Mouse (Mus musculus) MEL-GATA-1-ER (cell line): ENCODE results near the gene Ccdc62.

ENCODE experiments used
- DNase-seq: peaks from one replicate; pipeline ENCODE4 v3.0.0-alpha.2; 2012; ENCODE audit warnings: low read depth; ENCODE audit errors: extremely low read depth

Gene Ccdc62

DNA sequence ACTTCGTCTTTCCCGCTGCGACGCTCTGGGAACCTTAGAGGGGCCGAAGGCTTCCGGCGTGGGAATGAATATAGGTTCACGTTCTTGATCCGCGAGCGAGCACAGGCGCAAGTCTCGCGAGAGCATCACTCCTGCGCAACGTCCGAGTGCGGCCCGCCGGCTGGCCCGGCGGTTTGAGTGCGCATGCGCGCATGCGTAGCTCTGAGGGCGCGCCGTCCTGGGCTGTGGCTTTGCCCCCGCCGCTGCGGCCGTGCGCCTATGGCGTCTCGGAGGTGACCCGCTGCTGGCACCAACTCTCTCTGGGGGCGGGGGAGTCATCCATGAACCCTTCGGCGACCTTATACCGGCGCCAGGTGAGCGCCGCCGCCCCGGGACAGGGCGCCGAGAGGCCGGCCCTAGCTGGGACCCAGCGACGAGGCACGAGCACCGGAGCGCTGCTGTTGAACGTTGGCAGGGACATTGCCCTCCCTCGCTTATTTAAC, at the start of gene Ccdc62:
Gene Ccdc62 (plus strand): TSS at position 172 of the 482 bp plus-strand sequence.
- peak; percentile 88 for DNase-seq

GRCm38 (mm10) chr5:123880778-123881177, 49.7 kb upstream of the Ccdc62 start:
- no peak for DNase-seq

GRCm38 (mm10) chr5:123883891-123884290, 46.6 kb upstream of the Ccdc62 start:
- no peak for DNase-seq

DNA sequence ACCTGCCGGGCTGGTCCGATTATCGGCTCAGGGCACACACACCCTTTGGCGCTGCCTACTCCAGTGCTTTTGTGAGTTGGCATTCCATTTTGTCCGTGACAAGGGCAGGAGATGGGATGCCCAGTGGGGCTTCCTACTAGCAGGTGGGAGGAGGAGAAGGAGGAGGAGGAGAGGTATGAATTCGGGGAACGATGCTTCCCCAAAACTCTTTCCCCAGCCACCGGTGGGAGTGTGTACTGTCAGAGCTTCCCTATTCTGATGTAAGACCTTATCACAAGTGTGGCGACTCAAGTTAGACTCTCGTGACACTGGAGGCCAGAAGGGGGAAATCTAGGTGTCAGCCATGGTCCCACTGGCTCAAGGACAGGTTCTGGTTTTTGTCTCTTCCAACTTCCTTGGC, 46.1 kb upstream of the Ccdc62 start:
- DNase-seq: peak; percentile 78

GRCm38 (mm10) chr5:123886365-123886764, 44.1 kb upstream of the Ccdc62 start:
- no peak for DNase-seq

GRCm38 (mm10) chr5:123890312-123890711, 40.2 kb upstream of the Ccdc62 start:
- DNase-seq: no peak

- no peak for DNase-seq
These were observed 39.5 kb upstream of the Ccdc62 start for GRCm38 (mm10) chr5:123890987-123891386.

GRCm38 (mm10) chr5:123891669-123892068, 38.8 kb upstream of the Ccdc62 start:
- peak; percentile 80 for DNase-seq

- no peak for DNase-seq
These were observed 37.0 kb upstream of the Ccdc62 start for GRCm38 (mm10) chr5:123893520-123893919.

DNA sequence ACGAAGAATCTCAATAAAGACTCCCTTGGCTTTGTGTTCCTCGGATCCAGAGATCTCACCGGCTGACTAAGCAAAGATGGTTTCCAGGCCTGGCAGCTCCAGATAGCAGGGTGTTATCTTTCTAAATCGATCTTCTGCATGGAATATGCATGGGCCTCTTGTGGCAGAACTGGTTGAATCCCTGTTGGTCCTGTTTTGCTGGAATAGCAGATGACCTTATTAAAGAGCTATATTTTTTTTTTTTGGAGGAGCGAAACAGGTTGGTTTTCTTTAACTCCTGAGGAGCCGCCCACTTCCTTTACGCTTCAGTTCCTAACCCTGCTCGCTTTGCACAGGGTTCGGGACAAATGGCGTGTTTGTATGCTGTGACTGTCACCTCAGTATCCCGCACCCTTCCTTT, 34.1 kb upstream of the Ccdc62 start:
- no peak for DNase-seq

DNA sequence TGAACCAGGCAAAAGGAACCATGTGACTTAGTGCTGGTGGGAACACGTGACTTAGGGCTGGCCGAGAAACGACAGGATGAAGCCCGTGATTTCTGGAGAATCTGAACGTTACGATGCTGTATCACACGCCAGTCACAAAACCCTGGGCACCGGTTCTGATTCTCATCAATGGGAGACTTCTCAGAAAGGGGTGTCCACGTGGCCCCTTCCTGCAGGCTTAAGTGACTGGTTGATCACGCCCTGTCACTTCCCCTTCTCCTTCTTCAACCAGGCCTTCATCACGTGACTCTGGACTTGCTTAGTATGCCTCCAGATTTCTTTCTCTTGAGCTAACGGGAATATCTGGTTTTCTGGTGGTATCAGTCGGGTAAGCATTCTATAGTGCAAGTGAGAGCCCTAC, 33.1 kb upstream of the Ccdc62 start:
- peak; percentile 51 for DNase-seq

- peak; percentile 45 for DNase-seq
These were observed 26.3 kb upstream of the Ccdc62 start for GRCm38 (mm10) chr5:123904059-123904672.

DNA sequence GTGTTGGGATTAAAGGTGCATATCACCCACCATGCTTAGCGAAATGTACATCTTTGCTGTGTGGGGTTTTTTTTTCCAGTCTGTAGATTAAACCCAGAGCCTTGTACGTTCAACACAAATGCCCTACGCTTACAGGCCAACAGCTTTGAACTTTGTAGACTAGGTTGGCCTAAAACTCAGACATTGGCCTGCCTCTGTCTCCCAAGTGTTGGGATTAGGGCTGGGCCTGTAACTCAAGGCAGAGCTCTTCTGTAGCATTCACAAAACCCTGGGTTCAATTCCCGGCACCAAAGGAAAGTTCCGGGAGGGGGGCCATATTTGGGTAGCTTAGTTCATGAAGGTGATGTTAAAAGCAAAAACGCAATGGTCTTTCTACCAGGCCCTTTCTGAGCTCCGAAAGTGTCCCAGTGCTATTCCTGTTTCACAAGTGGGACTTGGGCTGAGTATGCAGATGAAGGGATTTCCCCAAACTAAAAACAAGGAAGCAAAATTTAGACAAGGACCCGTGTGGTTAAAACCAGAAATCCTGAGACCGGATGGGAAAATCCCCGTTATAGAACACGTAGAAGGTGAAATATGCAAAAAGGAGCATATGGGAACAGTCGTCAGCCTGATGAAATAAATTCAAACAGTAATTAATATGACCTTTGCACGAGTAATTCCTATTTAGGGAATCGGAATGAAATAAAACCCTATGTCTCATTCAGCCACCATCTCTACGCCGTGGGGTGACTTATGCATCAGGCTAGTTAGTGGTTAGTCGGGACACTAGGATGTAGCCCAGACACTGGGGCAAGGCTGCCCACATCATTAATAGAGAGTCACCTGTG, 24.1 kb upstream of the Ccdc62 start:
- DNase-seq: no peak

DNA sequence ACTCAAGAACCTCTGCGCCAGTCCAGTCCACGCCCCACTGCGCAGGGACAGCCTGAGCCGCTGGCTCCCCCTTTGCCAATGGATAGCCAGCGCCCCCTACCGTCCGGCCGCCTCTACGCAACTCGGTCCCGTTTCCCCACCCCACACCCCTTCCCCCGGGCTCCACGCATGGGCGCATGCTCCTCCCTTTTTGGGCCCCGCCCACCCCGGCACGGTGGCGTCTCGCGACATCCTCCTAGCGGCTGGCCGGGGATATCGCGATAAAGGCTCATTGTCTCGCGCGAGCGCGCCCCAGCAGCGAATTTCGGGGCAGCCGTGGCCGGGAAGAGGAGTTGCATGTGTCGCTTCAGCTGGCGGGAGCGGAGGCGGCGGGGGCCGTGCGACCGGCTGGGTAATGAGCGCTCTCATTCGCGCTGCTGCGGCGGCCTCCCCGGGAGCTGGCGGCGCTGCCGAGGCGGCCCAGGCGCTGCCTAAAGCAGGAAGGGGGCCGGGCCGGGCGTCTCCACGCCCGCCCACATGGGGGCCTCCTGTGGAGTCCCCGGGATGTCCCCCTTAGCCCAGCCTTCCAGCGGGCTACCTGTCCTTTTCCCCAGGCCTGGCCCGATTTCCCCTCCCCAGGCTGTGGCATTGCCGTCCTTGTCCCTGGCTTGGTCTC, 23.4 kb upstream of the Ccdc62 start, which contains the start of gene Denr:
Gene Denr (plus strand): TSS at position 200 of the 655 bp plus-strand sequence.
- DNase-seq: peak; percentile 80

GRCm38 (mm10) chr5:123907631-123907977, 22.9 kb upstream of the Ccdc62 start:
- DNase-seq: peak; percentile 23

GRCm38 (mm10) chr5:123914852-123915251, 15.6 kb upstream of the Ccdc62 start:
- DNase-seq: no peak

DNA sequence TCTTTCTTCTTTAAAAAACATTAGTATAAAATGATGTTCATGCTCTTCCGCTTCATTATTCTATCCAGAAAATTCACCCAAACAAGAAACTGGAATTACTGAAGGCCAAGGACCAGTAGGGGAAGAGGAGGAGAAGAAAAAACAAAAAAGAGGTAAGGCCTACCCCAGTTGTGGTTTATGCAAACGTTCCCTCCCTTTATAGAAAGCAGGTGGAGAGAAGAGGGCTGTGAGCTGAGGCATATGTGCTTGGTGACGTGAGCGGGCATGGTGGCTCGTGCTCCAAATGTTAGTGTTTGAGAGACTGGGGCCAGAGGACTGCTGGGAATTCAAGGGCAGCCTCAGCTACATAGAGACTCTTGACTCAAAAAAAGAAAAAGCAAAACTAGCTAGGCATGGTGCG, 8.4 kb upstream of the Ccdc62 start:
- DNase-seq: no peak

DNA sequence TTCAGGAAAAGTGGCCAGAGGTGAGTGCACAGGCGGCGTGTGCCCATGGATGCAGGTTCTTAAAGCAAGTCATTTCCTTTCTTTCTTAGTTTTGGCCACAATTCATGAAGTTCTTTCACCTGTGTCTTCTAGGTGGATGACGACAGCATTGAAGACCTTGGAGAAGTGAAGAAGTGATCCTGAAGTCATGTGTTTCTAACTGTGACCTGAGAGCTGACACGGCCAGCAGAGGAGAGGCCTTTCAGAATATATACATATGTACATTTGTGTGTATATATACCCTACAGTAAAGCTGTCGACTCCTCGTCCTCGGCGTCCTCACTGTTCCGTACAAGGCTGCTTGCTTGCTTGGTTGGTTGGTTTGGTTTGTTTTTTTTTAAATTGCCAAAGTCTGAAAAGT, 3.4 kb upstream of the Ccdc62 start, which contains the start of gene Gm43518:
Gene Gm43518 (plus strand): TSS at position 301 of the 400 bp plus-strand sequence.
- no peak for DNase-seq

GRCm38 (mm10) chr5:123931131-123931530, 652 bp downstream of the Ccdc62 start:
- DNase-seq: no peak

DNA sequence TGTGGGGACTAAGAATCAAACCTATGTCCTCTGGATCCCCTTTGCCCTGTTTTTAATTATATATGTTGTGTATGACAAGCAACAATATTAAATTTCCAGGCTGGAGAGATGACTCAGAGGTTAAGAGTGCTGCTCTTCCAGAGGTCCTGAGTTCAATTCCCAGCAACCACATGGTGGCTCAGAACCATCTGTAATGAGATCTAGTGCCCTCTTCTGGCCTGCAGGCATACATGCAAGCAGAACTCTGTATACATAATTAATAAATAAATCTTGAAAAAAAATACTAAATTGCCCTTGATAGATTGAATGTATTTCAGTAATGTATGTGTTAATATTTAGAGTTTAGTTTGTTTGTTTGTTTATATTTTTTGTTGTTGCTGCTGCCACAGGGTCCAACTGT, 2.4 kb downstream of the Ccdc62 start:
- DNase-seq: no peak

- DNase-seq: peak; percentile 86
These were observed 3.1 kb downstream of the Ccdc62 start for GRCm38 (mm10) chr5:123933556-123933955.

DNA sequence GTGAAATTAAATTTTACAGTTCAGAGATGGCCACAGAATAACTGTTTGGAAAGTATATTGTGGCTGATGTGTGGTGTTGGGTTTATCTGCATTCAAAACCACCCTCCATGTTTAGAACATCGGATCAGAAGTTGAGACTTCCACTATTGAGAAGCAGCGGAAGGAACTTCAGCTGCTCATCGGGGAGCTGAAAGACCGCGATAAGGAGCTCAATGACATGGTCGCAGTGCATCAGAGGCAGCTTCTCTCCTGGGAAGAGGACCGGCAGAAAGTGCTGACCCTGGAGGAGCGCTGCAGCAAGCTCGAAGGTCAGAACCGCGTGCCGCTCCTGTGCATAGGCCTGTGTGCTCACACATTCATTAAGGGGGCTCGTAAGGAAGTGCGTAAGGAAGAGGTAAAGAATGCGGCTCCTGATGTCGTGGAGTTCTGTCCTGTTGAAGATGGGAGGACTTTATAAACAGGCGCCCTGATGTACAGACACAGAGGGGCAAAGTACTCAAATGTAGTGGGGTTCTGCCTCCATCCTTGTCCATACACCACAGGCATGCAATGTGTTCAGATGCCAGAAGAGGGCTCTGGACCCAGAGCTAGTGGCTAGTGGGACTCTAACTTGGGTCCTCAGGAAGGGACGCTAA, 3.6 kb downstream of the Ccdc62 start:
- DNase-seq: peak; percentile 91
